Mouse (Mus musculus): Measurements from ENCODE around the gene Btg4. TPM values are rescaled to one million over a fixed set of nuclear protein-coding genes. Genes with fewer than 3 reads are reported as not detected.

The Btg4 gene
- total RNA-seq, 2 experiments from 2014 or later: not detected

DNA sequence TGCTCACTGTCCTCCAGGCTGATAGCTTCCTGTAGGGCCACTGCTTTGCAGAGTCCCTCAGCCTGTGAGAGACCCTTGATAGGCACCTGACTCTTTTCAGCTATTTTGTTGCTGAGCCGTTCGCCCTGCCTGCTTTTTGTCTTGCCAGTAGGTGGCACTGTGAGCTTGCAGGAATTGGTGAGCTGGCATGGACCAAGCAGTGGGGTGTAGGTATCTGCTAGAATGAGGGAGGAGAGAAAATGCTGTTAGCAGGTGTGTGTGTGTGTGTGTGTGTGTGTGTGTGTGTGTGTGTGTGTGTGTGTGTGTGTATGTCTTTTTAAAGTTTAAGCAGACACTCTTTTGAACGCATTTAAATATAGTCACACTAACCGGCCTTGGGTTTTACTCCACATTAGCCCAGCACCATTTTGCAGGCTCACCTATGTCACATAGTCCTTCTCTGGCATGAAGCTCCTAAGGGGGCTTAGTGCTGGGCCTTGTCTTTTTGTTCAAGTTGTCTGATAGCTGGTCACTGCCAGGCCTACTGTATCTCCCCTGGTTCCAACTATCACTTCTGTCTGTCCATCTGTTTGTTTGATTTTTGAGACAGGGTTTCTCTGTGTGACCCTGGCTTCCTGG, 101.2 kb downstream of the Btg4 start:
- intact Hi-C loops (cut with DNase I): loop anchor here (2.0 to 10.0 kb wide), 3 partner anchors 131 to 1123 kb away; no protein-coding TSS in a partner anchor

DNA sequence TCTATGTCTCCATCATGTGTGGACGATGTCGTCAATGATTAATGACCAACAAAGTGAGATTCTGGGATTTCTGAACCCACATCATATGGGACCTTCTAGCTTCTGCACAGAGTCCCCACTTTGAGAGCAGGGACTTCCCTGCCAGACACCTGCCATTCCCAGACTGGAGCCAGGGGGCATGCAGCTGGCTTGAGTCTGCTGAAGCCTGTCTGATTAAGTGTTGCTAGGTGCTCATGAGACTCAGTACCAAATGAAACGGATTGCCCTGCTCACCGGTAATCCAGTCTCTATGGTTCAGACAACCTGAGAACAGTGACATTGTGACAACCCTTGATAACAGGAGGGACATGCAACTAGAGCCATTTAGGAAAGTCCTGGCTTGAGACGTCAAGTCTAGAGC, 103.3 kb downstream of the Btg4 start:
- DNase-seq: peak; percentile 37
- intact Hi-C loops (cut with DNase I): loop anchor here (10.0 kb wide), 2 partner anchors 791 to 1121 kb away; no protein-coding TSS in a partner anchor

More for the DNA sequence above, 101.2 kb downstream of the Btg4 start:
- DNase-seq: peak; percentile 82

DNA sequence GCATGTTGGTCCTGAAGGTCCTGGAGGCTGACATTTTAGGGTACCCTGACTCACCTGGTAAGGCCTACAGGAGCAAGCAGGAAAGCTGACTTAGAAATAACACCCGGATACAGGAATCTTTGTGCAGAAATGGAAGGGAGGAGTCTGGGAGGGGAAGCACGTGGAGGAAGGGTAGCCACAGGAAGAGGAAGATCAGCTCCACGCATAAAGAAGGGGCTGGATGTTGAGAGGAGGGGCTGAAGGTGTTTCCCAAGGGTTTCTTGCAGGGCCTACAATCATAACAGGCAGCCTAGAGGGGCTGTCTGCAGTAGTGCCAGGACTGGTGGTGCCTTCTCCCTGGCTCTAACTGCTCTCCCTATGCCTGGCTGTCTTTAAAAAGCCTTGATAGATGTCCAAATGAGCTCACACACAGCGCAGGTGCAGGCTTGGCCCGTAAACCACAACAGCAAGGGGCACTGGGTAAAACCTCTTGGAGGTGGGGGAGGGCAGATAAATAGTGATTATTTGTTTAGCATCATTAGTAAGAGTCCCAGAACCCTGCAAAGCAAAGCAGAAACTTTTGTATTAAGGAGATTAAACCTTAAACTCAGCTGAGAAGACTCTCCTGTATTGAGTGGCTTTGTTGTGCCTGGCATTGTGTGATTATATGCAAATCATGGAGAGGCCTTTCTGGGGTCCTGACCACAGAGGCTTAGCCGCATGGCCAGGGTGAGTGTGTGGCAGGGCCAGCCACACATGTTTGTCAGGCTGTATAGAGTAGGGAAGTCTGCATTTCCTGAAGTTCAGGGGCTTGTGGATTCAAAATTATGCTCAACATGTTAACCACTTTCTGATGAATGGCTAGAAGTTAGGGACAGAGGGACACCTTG, 104.8 kb downstream of the Btg4 start, which contains the start of gene Gm32742:
TSS of gene Gm32742 (minus strand) at position 206 of the 869 bp plus-strand sequence.
- intact Hi-C loops (cut with DNase I): loop anchor here (10.0 kb wide), 2 partner anchors 789 to 1119 kb away; no protein-coding TSS in a partner anchor
- peak; percentile 68 for DNase-seq

GRCm38 (mm10) chr9:51167954-51168353, 107.3 kb downstream of the Btg4 start:
- DNase-seq: peak; percentile 37
- intact Hi-C loops (cut with DNase I): loop anchor here (10.0 kb wide), 2 partner anchors 787 to 1117 kb away; no protein-coding TSS in a partner anchor

DNA sequence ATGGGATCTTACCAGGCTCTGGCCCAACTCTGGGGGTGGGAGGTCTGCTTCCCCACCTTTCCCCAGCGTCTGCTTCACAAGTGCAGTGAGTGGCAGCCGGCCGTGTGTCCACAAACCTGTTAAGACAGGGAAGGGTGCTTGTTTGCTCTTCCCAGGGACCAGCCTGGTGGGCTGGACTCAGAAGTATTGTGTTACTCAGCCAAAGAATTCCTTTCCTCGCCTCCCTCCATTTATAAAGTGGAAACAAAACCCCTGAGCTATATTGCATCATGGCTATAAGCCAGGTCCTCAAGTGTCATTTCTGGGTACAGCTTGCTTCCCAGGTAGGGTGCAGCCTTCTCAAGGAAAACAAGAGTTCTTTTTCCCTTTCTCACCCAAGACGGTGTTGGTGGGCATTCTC, 108.0 kb downstream of the Btg4 start:
- intact Hi-C loops (cut with DNase I): loop anchor here (10.0 kb wide), 2 partner anchors 786 to 1116 kb away; no protein-coding TSS in a partner anchor

DNA sequence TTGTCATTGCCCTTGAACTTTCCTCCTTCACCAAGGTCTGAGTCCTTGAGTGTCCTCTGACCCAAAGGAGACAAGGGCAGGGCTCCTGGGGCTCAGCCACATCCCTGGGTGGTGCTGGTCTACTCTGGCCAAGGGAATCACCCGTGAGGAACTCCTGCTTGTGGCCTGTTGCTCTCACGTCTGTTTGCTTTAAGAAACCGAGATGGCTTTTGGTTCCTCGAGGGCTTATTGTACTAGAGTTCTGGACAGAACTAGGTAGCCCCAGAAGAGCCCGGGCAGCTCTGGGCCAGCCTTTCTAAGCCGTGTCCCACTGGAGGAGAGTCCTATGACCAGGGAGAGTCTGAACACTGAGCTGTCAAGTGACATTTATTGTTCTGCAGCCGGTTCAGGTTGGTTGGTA, 108.4 kb downstream of the Btg4 start:
- DNase-seq: no peak
- intact Hi-C loops (cut with DNase I): loop anchor here (10.0 kb wide), 2 partner anchors 786 to 1116 kb away; no protein-coding TSS in a partner anchor

More for the DNA sequence above, 108.0 kb downstream of the Btg4 start:
- no peak for DNase-seq

Small RNA genes lying within 50 kb of the gene (microRNA-seq; reads per million reads assigned to microRNA genes)
- gene Mir34b: 15.7 reads per million, percentile 33 among the genes with 10 or more reads in this experiment
- 801 reads per million, percentile 73 among the genes with 10 or more reads in this experiment for gene Mir34c

Other genes with a start within 250 kb of the Btg4 start
- 10 to 100 TPM; 29.9 to 33.2 TPM for gene Ppp2r1b, start 215.6 kb upstream of the Btg4 start, total RNA-seq (2021)
- gene Sik2, start 51.8 kb upstream of the Btg4 start, total RNA-seq (2021): 10 to 100 TPM; 54.9 TPM
- gene Layn, start 16.2 kb downstream of the Btg4 start, total RNA-seq (2021): 1 to 10 TPM; 7.8 to 9.5 TPM
- under 1 TPM in 1 of 2 experiments, not detected in 1; 0.50 TPM for gene 4833427G06Rik, start 41.2 kb downstream of the Btg4 start, total RNA-seq (2021)
- gene Gm32742, start 104.6 kb downstream of the Btg4 start, total RNA-seq (2021): under 1 TPM in 1 of 2 experiments, not detected in 1; 0.04 TPM
- gene Pou2af1, start 152.8 kb downstream of the Btg4 start, total RNA-seq (2021): not detected
- 1 to 10 TPM in 1 of 2 experiments, under 1 TPM in 1; 0.46 to 1.0 TPM for gene Colca2, start 217.7 kb downstream of the Btg4 start, total RNA-seq (2021)